Mouse (Mus musculus): ENCODE measurements at regions not wholly inside any gene's neighbourhood (a gene's known extent, or its start where the extent isn't known, plus 50 kb on each side); places are given as distances from the start of the nearest gene placed in this dataset.

GRCm38 (mm10) chrX:50569087-50569486, 140.8 kb upstream of the Olfr1324 start:
- peak; percentile 70 for TF ChIP-seq CTCF (IDR thresholded peaks at IDR 0.05; ENCODE audit: low read depth)
- no peak for TF ChIP-seq EP300 (optimal IDR thresholded peaks at IDR 0.05)
